Mouse (Mus musculus): ENCODE results near the gene Ces3a. TPM values are rescaled to one million over a fixed set of nuclear protein-coding genes. Genes with fewer than 3 reads are reported as not detected.

Ces3a gene
- polyA plus RNA-seq (2014; fragmentation: Nextera tagmentation; extraction: Ambion mirVana), result not detected in 2 replicates

DNA sequence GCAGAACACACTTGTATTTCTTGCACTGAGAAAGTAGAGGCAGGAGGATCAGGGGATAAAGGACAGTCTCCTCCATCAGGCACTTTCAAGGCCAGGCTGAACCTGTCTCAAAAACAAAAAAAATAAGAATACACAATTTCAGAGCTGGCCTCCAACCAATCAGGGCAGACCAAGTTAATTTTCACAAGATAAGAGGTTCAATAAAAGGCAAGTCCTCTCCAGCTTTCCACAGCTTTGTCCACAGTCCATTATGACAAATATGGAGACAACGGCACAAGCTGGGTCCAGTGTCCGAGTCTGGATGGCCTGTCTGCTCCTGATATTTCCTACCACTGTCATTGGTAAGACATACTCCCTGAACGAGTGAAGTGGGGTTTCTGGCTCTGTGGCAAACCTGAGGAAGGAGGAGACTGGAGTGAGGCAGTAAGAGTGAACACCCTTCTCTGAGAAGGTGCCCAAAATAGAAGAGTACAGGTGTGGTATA, at the start of gene Ces3a:
TSS of gene Ces3a (plus strand) at position 231 of the 484 bp plus-strand sequence.
- no peaks in the 10 kb centered on the region for H3K27me3 ChIP-seq (ENCODE audit: control insufficient read depth, insufficient read depth, low read length)
- H3K4me3 ChIP-seq (replicated peaks; ENCODE audit: low read depth, low read length), result no peak within 1 kb of the TSS
- H3K27ac ChIP-seq (replicated peaks; ENCODE audit: low read depth, low read length), result no peak within 1 kb of the TSS
- H3K4me1 ChIP-seq (ENCODE audit: control insufficient read depth, insufficient read depth, low read length), result no peaks in the 10 kb centered on the region
- H3K4me2 ChIP-seq (ENCODE audit: low read length), result no peak within 1 kb of the TSS
- no peak within 1 kb of the TSS for H3K9ac ChIP-seq (replicated peaks; ENCODE audit: low read length)
- WGBS, result 81% methylated on average over 3 of the region's 3 CpGs
- H3K9me3 ChIP-seq (ENCODE audit: control insufficient read depth, low read length), result no peaks in the 10 kb centered on the region
- H3K36me3 ChIP-seq (ENCODE audit: control insufficient read depth, insufficient read depth, low read length), result no peaks in the 10 kb centered on the region
- no peak for ATAC-seq (ENCODE audit: low FRiP score, low TSS enrichment)
- no peak for DNase-seq

DNA sequence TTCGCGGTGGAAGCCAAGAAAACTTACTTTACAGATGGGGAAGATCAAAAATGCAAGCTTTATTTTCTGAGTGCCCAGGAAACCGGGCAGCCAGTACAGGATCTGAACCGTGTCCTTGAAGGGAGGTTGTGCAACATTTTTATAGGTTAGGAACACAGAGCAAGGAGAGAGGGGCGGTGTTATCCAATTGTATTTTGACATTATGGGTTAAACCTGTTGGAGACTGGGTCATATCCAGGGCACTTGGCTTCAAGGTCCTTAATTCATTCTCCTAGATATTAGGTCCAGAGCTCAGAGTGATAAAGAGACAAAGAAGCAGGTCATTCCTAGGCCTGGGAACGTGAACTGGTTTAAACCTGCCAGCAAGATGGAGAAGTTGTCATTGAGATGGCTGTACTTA, 49.2 kb upstream of the Ces3a start:
- no peaks in the 10 kb centered on the region for H3K36me3 ChIP-seq (ENCODE audit: control insufficient read depth, insufficient read depth, low read length)
- H3K4me1 ChIP-seq (ENCODE audit: control insufficient read depth, insufficient read depth, low read length), result no peaks in the 10 kb centered on the region
- DNase-seq, result no peak
- no peak overlapping the region for H3K27ac ChIP-seq (replicated peaks; ENCODE audit: low read depth, low read length)
- H3K4me3 ChIP-seq (replicated peaks; ENCODE audit: low read depth, low read length), result no peak overlapping the region
- H3K27me3 ChIP-seq (ENCODE audit: control insufficient read depth, insufficient read depth, low read length), result no peaks in the 10 kb centered on the region
- no peak overlapping the region for H3K4me2 ChIP-seq (ENCODE audit: low read length)
- no peaks in the 10 kb centered on the region for H3K9me3 ChIP-seq (ENCODE audit: control insufficient read depth, low read length)
- no peak for ATAC-seq (ENCODE audit: low FRiP score, low TSS enrichment)
- no peak overlapping the region for H3K9ac ChIP-seq (replicated peaks; ENCODE audit: low read length)
- 87% methylated on average over 6 of the region's 6 CpGs for WGBS

DNA sequence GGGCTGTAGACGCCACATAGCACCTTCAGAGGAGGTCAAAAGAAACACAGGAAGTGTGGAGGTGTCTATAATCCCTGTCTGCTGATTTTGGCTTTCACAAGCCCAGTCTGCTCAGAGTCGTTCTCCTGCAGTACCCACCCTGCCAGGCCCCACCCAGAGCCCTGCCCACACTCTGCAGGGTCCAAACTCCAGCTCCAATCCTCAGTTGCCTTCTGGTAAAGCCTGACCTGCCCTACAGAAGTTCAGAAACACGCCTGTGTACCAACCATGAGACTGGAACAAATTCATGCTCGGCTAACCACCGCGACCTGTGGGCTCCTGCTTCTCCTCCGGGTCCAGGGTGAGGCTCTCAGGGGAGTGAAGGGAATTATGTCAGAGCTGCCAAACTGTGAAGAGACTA, 47.8 kb upstream of the Ces3a start, which contains the start of gene Ces2h:
TSS of gene Ces2h (plus strand) at position 268 of the 400 bp plus-strand sequence.
- H3K4me1 ChIP-seq (ENCODE audit: control insufficient read depth, insufficient read depth, low read length), result no peaks in the 10 kb centered on the region
- H3K4me2 ChIP-seq (ENCODE audit: low read length), result no peak within 1 kb of the TSS
- H3K9me3 ChIP-seq (ENCODE audit: control insufficient read depth, low read length), result no peaks in the 10 kb centered on the region
- H3K4me3 ChIP-seq (replicated peaks; ENCODE audit: low read depth, low read length), result no peak within 1 kb of the TSS
- no peaks in the 10 kb centered on the region for H3K36me3 ChIP-seq (ENCODE audit: control insufficient read depth, insufficient read depth, low read length)
- H3K27ac ChIP-seq (replicated peaks; ENCODE audit: low read depth, low read length), result no peak within 1 kb of the TSS
- DNase-seq (no peak), ATAC-seq (ENCODE audit: low FRiP score, low TSS enrichment) (no peak)
- WGBS, result 84% methylated on average over 7 of the region's 7 CpGs
- H3K27me3 ChIP-seq (ENCODE audit: control insufficient read depth, insufficient read depth, low read length), result no peaks in the 10 kb centered on the region
- no peak within 1 kb of the TSS for H3K9ac ChIP-seq (replicated peaks; ENCODE audit: low read length)

DNA sequence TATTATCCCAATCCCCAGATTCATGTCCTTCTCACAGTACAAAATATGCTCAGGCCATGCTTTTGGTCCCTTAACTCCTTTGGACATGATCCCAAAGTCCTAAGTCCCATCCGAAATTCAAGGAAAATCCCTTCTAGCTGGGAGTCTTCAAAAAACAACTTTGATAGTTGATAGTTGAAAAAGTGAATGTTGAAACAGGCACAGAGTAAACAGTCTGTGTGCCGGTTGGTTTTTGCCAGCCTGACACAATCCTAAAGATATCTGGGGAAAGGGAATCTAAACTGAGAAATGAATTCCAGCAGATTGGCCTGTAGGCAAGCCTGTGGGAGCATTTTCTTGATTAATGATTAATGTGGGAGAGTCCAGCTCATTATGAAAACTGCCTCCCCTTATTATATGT, 38.4 kb upstream of the Ces3a start:
- no peak for DNase-seq
- Histone ChIP-seq H3K4me3 (replicated peaks; ENCODE audit: low read depth, low read length) (no peak overlapping the region), H3K36me3 (ENCODE audit: control insufficient read depth, insufficient read depth, low read length) (no peaks in the 10 kb centered on the region), H3K27me3 (ENCODE audit: control insufficient read depth, insufficient read depth, low read length) (no peaks in the 10 kb centered on the region), H3K9me3 (ENCODE audit: control insufficient read depth, low read length) (no peaks in the 10 kb centered on the region), H3K4me2 (ENCODE audit: low read length) (no peak overlapping the region), H3K27ac (replicated peaks; ENCODE audit: low read depth, low read length) (no peak overlapping the region), H3K9ac (replicated peaks; ENCODE audit: low read length) (no peak overlapping the region), H3K4me1 (ENCODE audit: control insufficient read depth, insufficient read depth, low read length) (no peaks in the 10 kb centered on the region)
- WGBS, result 92% methylated on average over 2 of the region's 2 CpGs
- ATAC-seq (ENCODE audit: low FRiP score, low TSS enrichment), result no peak

DNA sequence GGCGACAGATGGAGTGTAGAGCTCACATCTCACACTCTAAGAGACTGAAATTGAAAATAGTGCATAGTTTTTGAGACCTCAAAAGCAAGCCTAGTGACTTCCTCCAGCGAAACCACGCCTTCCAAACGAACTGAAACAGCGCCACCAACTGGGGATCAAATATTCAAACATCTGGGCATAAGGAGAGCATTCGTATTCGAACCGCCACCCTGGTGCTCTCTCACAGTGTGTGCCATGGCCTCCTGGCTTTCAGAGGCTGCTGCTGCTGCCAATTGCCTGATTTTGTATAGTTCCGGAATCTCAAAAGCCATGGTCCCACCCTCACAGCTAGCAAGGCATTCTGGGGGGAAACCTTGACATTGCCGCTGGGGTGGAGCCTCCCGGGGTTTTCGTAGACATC, 37.3 kb upstream of the Ces3a start:
- Histone ChIP-seq H3K27me3 (ENCODE audit: control insufficient read depth, insufficient read depth, low read length) (no peaks in the 10 kb centered on the region), H3K4me2 (ENCODE audit: low read length) (no peak overlapping the region), H3K4me1 (ENCODE audit: control insufficient read depth, insufficient read depth, low read length) (no peaks in the 10 kb centered on the region), H3K9me3 (ENCODE audit: control insufficient read depth, low read length) (no peaks in the 10 kb centered on the region), H3K27ac (replicated peaks; ENCODE audit: low read depth, low read length) (no peak overlapping the region), H3K36me3 (ENCODE audit: control insufficient read depth, insufficient read depth, low read length) (no peaks in the 10 kb centered on the region), H3K9ac (replicated peaks; ENCODE audit: low read length) (no peak overlapping the region), H3K4me3 (replicated peaks; ENCODE audit: low read depth, low read length) (no peak overlapping the region)
- WGBS, result 78% methylated on average over 12 of the region's 12 CpGs
- no peak for DNase-seq
- no peak for ATAC-seq (ENCODE audit: low FRiP score, low TSS enrichment)

DNA sequence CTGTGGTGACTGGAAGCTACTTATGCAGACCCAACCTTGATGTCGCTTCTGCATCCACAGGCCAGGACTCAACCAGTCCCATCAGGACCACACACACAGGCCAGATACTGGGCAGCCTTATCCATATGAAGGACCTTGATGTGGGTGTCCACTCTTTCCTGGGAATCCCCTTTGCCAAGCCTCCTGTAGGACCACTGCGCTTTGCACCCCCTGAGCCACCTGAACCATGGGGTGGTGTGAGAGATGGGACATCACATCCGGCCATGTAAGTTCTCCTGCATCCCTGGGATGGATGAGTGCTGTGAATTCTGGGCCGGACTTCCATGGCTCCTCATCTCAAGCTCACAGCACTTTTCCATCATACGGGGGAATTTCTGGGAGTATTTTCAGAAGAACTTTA, 34.0 kb upstream of the Ces3a start:
- ATAC-seq (ENCODE audit: low FRiP score, low TSS enrichment), result no peak
- Histone ChIP-seq H3K4me1 (ENCODE audit: control insufficient read depth, insufficient read depth, low read length) (no peaks in the 10 kb centered on the region), H3K4me2 (ENCODE audit: low read length) (no peak overlapping the region), H3K4me3 (replicated peaks; ENCODE audit: low read depth, low read length) (no peak overlapping the region), H3K27ac (replicated peaks; ENCODE audit: low read depth, low read length) (no peak overlapping the region), H3K36me3 (ENCODE audit: control insufficient read depth, insufficient read depth, low read length) (no peaks in the 10 kb centered on the region), H3K9me3 (ENCODE audit: control insufficient read depth, low read length) (no peaks in the 10 kb centered on the region), H3K27me3 (ENCODE audit: control insufficient read depth, insufficient read depth, low read length) (no peaks in the 10 kb centered on the region), H3K9ac (replicated peaks; ENCODE audit: low read length) (no peak overlapping the region)
- DNase-seq, result no peak
- 89% methylated on average over 5 of the region's 5 CpGs for WGBS

DNA sequence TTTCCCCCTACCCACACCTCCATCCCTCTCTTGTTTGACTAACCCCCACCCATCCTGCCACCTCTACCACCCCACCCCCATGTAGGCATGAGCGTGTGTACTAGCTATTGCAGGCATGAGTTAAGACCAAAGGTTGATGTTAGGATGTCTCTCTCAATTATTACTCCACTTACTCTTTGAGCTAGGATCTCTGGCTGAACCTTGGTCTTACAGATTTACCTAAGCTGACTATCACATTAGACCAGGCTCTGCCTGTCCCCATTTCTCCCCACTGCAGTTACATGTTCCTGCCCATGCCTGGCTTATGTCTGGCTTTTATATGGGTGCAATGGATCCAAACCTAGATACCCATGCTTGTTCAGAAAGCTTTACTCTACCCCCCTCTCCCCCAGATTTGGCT, 26.4 kb upstream of the Ces3a start:
- Histone ChIP-seq H3K4me2 (ENCODE audit: low read length) (no peak overlapping the region), H3K27ac (replicated peaks; ENCODE audit: low read depth, low read length) (no peak overlapping the region), H3K36me3 (ENCODE audit: control insufficient read depth, insufficient read depth, low read length) (no peaks in the 10 kb centered on the region), H3K9ac (replicated peaks; ENCODE audit: low read length) (no peak overlapping the region), H3K27me3 (ENCODE audit: control insufficient read depth, insufficient read depth, low read length) (no peaks in the 10 kb centered on the region), H3K4me3 (replicated peaks; ENCODE audit: low read depth, low read length) (no peak overlapping the region), H3K9me3 (ENCODE audit: control insufficient read depth, low read length) (no peaks in the 10 kb centered on the region), H3K4me1 (ENCODE audit: control insufficient read depth, insufficient read depth, low read length) (no peaks in the 10 kb centered on the region)
- ATAC-seq (ENCODE audit: low FRiP score, low TSS enrichment) (no peak), DNase-seq (no peak)
- 89% methylated on average over 1 of the region's 1 CpGs for WGBS

DNA sequence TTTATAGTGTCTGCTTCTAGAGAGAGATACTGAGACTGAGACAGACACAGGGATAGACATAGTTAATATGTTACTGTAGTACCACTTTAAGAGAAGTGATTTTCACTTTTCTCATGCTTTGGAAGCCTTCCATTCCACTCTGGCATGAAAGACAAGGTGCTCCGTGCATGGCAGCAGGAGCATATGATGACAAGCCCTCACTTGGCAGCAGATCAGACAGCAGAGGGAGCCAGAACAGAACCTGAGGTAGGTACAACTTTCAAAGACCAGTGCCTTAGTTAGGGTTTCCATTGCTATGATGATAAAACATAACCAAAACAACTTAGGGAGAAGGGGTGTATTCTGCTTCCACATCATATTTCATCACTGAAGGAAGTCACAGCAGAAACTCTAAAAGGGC, 25.3 kb upstream of the Ces3a start:
- Histone ChIP-seq H3K36me3 (ENCODE audit: control insufficient read depth, insufficient read depth, low read length) (no peaks in the 10 kb centered on the region), H3K27ac (replicated peaks; ENCODE audit: low read depth, low read length) (no peak overlapping the region), H3K9ac (replicated peaks; ENCODE audit: low read length) (no peak overlapping the region), H3K4me1 (ENCODE audit: control insufficient read depth, insufficient read depth, low read length) (no peaks in the 10 kb centered on the region), H3K4me2 (ENCODE audit: low read length) (no peak overlapping the region), H3K4me3 (replicated peaks; ENCODE audit: low read depth, low read length) (no peak overlapping the region), H3K9me3 (ENCODE audit: control insufficient read depth, low read length) (no peaks in the 10 kb centered on the region), H3K27me3 (ENCODE audit: control insufficient read depth, insufficient read depth, low read length) (no peaks in the 10 kb centered on the region)
- DNase-seq (no peak), ATAC-seq (ENCODE audit: low FRiP score, low TSS enrichment) (no peak)
- WGBS, result 68% methylated on average over 1 of the region's 1 CpGs

- no peak for DNase-seq
- WGBS, result 67% methylated on average over 2 of the region's 2 CpGs
Observed at GRCm38 (mm10) chr8:105025050-105025449, 23.4 kb upstream of the Ces3a start.

More at GRCm38 (mm10) chr8:105025050-105025449, 23.4 kb upstream of the Ces3a start:
- H3K4me3 ChIP-seq (replicated peaks; ENCODE audit: low read depth, low read length), result no peak overlapping the region
- no peaks in the 10 kb centered on the region for H3K36me3 ChIP-seq (ENCODE audit: control insufficient read depth, insufficient read depth, low read length)
- no peak overlapping the region for H3K4me2 ChIP-seq (ENCODE audit: low read length)
- no peaks in the 10 kb centered on the region for H3K4me1 ChIP-seq (ENCODE audit: control insufficient read depth, insufficient read depth, low read length)
- H3K9me3 ChIP-seq (ENCODE audit: control insufficient read depth, low read length), result no peaks in the 10 kb centered on the region
- H3K9ac ChIP-seq (replicated peaks; ENCODE audit: low read length), result no peak overlapping the region
- no peaks in the 10 kb centered on the region for H3K27me3 ChIP-seq (ENCODE audit: control insufficient read depth, insufficient read depth, low read length)
- H3K27ac ChIP-seq (replicated peaks; ENCODE audit: low read depth, low read length), result no peak overlapping the region
- ATAC-seq (ENCODE audit: low FRiP score, low TSS enrichment), result no peak

Data from midbrain, embryonic 14.5 days (tissue).